Mouse (Mus musculus) heart, embryonic 14.5 days (tissue): ENCODE data around the gene Nmt1. TPM values are rescaled to one million over a fixed set of nuclear protein-coding genes. Genes with fewer than 3 reads are reported as not detected.

Experiments used
- ATAC-seq: fragments of 200-750 bp; cut with Nextera tagmentation; 2 replicates; pipeline ENCODE4 v1.8.0; 2017; ENCODE audit warnings: low read depth, moderate TSS enrichment; ENCODE audit not compliant: insufficient number of reproducible peaks, insufficient read depth, low FRiP score
- H3K27ac ChIP-seq, 2 experiments: fragments of 200-500 bp in 1 of 2; fragments of 300-500 bp in 1 of 2; sonication (generic) in 1 of 2; replicated peaks in 1 of 2; 2 replicates each; pipeline ENCODE4 v1.5.1; 2012 to 2014; ENCODE audit warnings: low read depth in 2 of 2, low read length in 2 of 2, control low read depth in 1 of 2, mild to moderate bottlenecking in 1 of 2, mixed read lengths in 1 of 2; ENCODE audit not compliant: control insufficient read depth in 1 of 2, insufficient read depth in 1 of 2
- H3K27me3 ChIP-seq: fragments of 300-500 bp; sonication (generic); 2 replicates; pipeline ENCODE4 v1.6.1; 2014; ENCODE audit warnings: mild to moderate bottlenecking, low read length, control low read depth; ENCODE audit not compliant: control insufficient read depth, insufficient read depth
- H3K36me3 ChIP-seq: fragments of 300-500 bp; sonication (generic); 2 replicates; pipeline ENCODE4 v1.6.1; 2014; ENCODE audit warnings: mild to moderate bottlenecking, control low read depth, low read length, mixed read lengths; ENCODE audit not compliant: control insufficient read depth, insufficient read depth
- H3K4me1 ChIP-seq, 2 experiments: fragments of 200-500 bp in 1 of 2; fragments of 300-500 bp in 1 of 2; sonication (generic) in 1 of 2; 2 replicates each; pipeline ENCODE4 v1.6.1; 2012 to 2014; ENCODE audit warnings: low read length in 2 of 2, control low read depth in 1 of 2, mixed read lengths in 1 of 2; ENCODE audit not compliant: control insufficient read depth in 2 of 2, insufficient read depth in 2 of 2
- H3K4me2 ChIP-seq: fragments of 300-500 bp; sonication (generic); 2 replicates; pipeline ENCODE4 v1.6.1; 2014; ENCODE audit warnings: mild to moderate bottlenecking, low read length
- H3K4me3 ChIP-seq, 2 experiments: fragments of 200-500 bp in 1 of 2; fragments of 300-500 bp in 1 of 2; sonication (generic) in 1 of 2; 2 replicates each; pipeline ENCODE4 v1.5.1; 2012 to 2014; ENCODE audit warnings: low read length in 2 of 2, mild to moderate bottlenecking in 2 of 2, control low read depth in 1 of 2, low read depth in 1 of 2, moderate library complexity in 1 of 2; ENCODE audit not compliant: control insufficient read depth in 1 of 2, insufficient read depth in 1 of 2
- H3K9ac ChIP-seq: fragments of 300-500 bp; sonication (generic); 2 replicates; pipeline ENCODE4 v1.6.1; 2014; ENCODE audit warnings: mild to moderate bottlenecking, low read length
- H3K9me3 ChIP-seq: fragments of 300-500 bp; sonication (generic); 2 replicates; pipeline ENCODE4 v1.6.1; 2016; ENCODE audit warnings: low read length, control low read depth; ENCODE audit not compliant: control insufficient read depth
- WGBS: fragments of 180-500 bp; shearing (Covaris S2); extraction: QIAGEN DNeasy Blood & Tissue Kit; methylation state at CpG from one replicate; pipeline ENCODE4 v1.1.7; 2014; 5-methylcytosine and 5-hydroxymethylcytosine counted together
- polyA plus RNA-seq: library from polyadenylated mRNA; unstranded; fragments of >200 nt; fragmentation: Nextera tagmentation; extraction: Ambion mirVana; gene quantifications from 2 replicates; pipeline ENCODE4 v1.2.1, GENCODE M21; 2014

Nmt1 gene
- polyA plus RNA-seq, 1 experiment from 2014 or later, result 51.7 TPM

GRCm38 (mm10) chr11:103111881-103112551 is 84.0 kb downstream of the Nmt1 start:
- H3K9me3 ChIP-seq, result no peaks in the 10 kb centered on the region
- peak overlapping the region; percentile 39 to 45 for H3K4me3 ChIP-seq
- H3K36me3 ChIP-seq, result no peaks in the 10 kb centered on the region
- ATAC-seq, result no peak
- H3K4me1 ChIP-seq, result peaks cover 21 to 22% of the 10 kb centered on the region in 2 experiments
- WGBS, result under 1% methylated on average over 28 of the region's 28 CpGs
- no peaks in the 10 kb centered on the region for H3K27me3 ChIP-seq
- peak overlapping the region; percentile 18 to 61; a peak in 3 of 4 replicates for H3K27ac ChIP-seq
- peak overlapping the region; percentile 65 for H3K4me2 ChIP-seq
- H3K9ac ChIP-seq, result peak overlapping the region; percentile 59

GRCm38 (mm10) chr11:103112552-103112912 is 84.5 kb downstream of the Nmt1 start:
- Histone ChIP-seq H3K9ac (peak overlapping the region; percentile 59), H3K4me3 (peak overlapping the region; percentile 39 to 45), H3K4me2 (peak overlapping the region; percentile 65), H3K27me3 (no peaks in the 10 kb centered on the region), H3K9me3 (no peaks in the 10 kb centered on the region), H3K36me3 (no peaks in the 10 kb centered on the region), H3K27ac (peak overlapping the region; percentile 21 to 61; a peak in 2 of 4 replicates), H3K4me1 (peaks cover 21 to 22% of the 10 kb centered on the region in 2 experiments)
- 17% methylated on average over 9 of the region's 9 CpGs for WGBS
- ATAC-seq, result no peak

- peaks cover 21 to 22% of the 10 kb centered on the region in 2 experiments for H3K4me1 ChIP-seq
- 39% methylated on average over 12 of the region's 12 CpGs for WGBS
- H3K4me2 ChIP-seq, result peak overlapping the region; percentile 65
- no peak overlapping the region for H3K4me3 ChIP-seq
- peak overlapping the region in 1 of 2 experiments; percentile 61; a peak in 1 of 4 replicates for H3K27ac ChIP-seq
- no peak for ATAC-seq
- no peaks in the 10 kb centered on the region for H3K27me3 ChIP-seq
- no peaks in the 10 kb centered on the region for H3K9me3 ChIP-seq
- H3K9ac ChIP-seq, result peak overlapping the region; percentile 59; the same call in 1 of the 2 replicates
- H3K36me3 ChIP-seq, result no peaks in the 10 kb centered on the region
These were observed 85.0 kb downstream of the Nmt1 start for GRCm38 (mm10) chr11:103113005-103113404.

- Histone ChIP-seq H3K9me3 (no peaks in the 10 kb centered on the region), H3K27me3 (no peaks in the 10 kb centered on the region), H3K4me1 (peaks cover 21 to 28% of the 10 kb centered on the region in 2 experiments), H3K27ac (no peak overlapping the region), H3K36me3 (no peaks in the 10 kb centered on the region), H3K9ac (no peak overlapping the region), H3K4me3 (no peak overlapping the region), H3K4me2 (no peak overlapping the region)
- no peak for ATAC-seq
- 81% methylated on average over 4 of the region's 4 CpGs for WGBS
These were observed 85.8 kb downstream of the Nmt1 start for GRCm38 (mm10) chr11:103113771-103114170.

GRCm38 (mm10) chr11:103114270-103114943 is 86.4 kb downstream of the Nmt1 start:
- H3K4me3 ChIP-seq, result peak overlapping the region; percentile 59 to 93
- no peaks in the 10 kb centered on the region for H3K36me3 ChIP-seq
- peak overlapping the region; percentile 82 for H3K4me2 ChIP-seq
- H3K27ac ChIP-seq, result peak overlapping the region; percentile 86 to 95; a peak in 3 of 4 replicates
- no peak for ATAC-seq
- WGBS, result 87% methylated on average over 11 of the region's 11 CpGs
- no peaks in the 10 kb centered on the region for H3K9me3 ChIP-seq
- no peaks in the 10 kb centered on the region for H3K27me3 ChIP-seq
- H3K4me1 ChIP-seq, result peaks cover 21 to 28% of the 10 kb centered on the region in 2 experiments
- H3K9ac ChIP-seq, result peak overlapping the region; percentile 85

- Histone ChIP-seq H3K4me2 (peak overlapping the region; percentile 82), H3K36me3 (no peaks in the 10 kb centered on the region), H3K9me3 (no peaks in the 10 kb centered on the region), H3K27me3 (no peaks in the 10 kb centered on the region), H3K4me1 (peaks cover 21 to 28% of the 10 kb centered on the region in 2 experiments), H3K4me3 (peak overlapping the region; percentile 59 to 93), H3K9ac (peak overlapping the region; percentile 85), H3K27ac (peak overlapping the region; percentile 86 to 95)
- peak; percentile 66 for ATAC-seq
- WGBS, result under 1% methylated on average over 34 of the region's 34 CpGs
These were observed 87.4 kb downstream of the Nmt1 start for GRCm38 (mm10) chr11:103115163-103116007.
